Mouse (Mus musculus) small intestine, adult 10 weeks (tissue): Measurements from ENCODE around the gene Las1l. TPM values are rescaled to one million over a fixed set of nuclear protein-coding genes. Genes with fewer than 3 reads are reported as not detected.

Experiments used
- polyA plus RNA-seq: library from polyadenylated mRNA; stranded (reverse); fragments of 350-450 nt; fragmentation: Illumina TruSeq; extraction: RNeasy Lipid Tissue Mini Kit (QIAGEN cat#74804); gene quantifications from one replicate; pipeline ENCODE4 v1.2.3, GENCODE M21; 2014; ENCODE audit warnings: low replicate concordance

The Las1l gene
- polyA plus RNA-seq, result 20.5 TPM

DNA sequence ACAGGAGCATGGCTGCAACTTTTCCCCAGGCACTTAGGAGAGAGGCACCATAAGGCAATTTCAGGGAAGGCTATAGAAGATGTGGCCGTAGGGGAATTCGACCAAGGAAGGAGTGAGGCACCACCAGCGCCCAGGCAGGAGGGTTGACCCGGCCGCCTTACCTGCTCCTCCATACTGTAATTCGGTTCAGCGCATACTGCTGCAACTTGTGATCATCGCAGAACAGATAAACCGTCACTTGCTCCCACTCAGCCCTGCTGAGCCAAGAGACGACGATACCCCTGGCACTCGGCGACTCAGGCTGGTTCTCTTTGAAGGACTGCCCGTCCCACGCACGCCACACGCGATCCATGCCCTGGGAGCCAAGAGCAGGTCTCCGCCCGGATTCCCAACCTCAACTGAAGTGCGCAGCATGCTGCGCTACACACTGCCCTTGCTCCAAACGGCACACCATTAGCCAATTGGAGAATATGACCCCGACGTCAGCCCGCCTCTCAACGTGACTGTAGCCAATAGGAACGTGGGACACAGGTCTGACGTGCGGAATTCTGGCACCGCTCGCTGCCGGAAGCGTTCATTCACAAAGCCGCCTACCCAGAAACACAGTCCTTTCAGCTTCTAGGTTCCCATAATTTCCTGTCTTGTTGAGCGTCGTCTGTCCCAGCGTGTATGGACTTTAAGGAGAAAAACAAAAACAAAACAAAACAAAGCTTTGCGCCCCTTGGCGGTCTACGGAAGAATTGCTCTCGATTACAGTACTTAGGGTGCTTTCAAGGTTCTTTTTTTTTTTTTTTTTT is at the start of gene Las1l:
TSS of gene Las1l (minus strand) at position 466 of the 797 bp plus-strand sequence.

Other genes starting within 250 kb of the Las1l start
- gene Zc3h12b, start 245.3 kb downstream of the Las1l start, polyA plus RNA-seq, result 1.0 TPM
- gene Msn, start 139.1 kb upstream of the Las1l start, polyA plus RNA-seq, result 49.5 TPM